Mouse (Mus musculus) C2C12 (cell line): ENCODE results near the gene Pla2g6. TPM values are rescaled to one million over a fixed set of nuclear protein-coding genes. Genes with fewer than 3 reads are reported as not detected.

Experiments used
- H3K27me3 ChIP-seq: one replicate; pipeline ENCODE4 v1.6.1; 2011; ENCODE audit not compliant: control insufficient read depth, insufficient read depth, insufficient read length
- H3K36me3 ChIP-seq: one replicate; pipeline ENCODE4 v1.6.1; 2011; ENCODE audit not compliant: control insufficient read depth, insufficient read depth
- H3K4me3 ChIP-seq: one replicate; pipeline ENCODE4 v1.5.1; 2011; ENCODE audit warnings: mild to moderate bottlenecking, control low read depth; ENCODE audit not compliant: poor library complexity, insufficient read depth, severe bottlenecking
- H3K79me2 ChIP-seq: one replicate; pipeline ENCODE4 v1.6.1; 2011; ENCODE audit not compliant: control insufficient read depth, insufficient read depth
- H3K79me3 ChIP-seq: one replicate; pipeline ENCODE4 v1.6.1; 2011; ENCODE audit warnings: low read depth, control low read depth
- H3ac ChIP-seq: one replicate; pipeline ENCODE3; 2011; ENCODE audit warnings: low read depth; ENCODE audit not compliant: control insufficient read depth, insufficient read length
- CEBPB ChIP-seq: IDR thresholded peaks from one replicate; pipeline ENCODE4 v1.6.1; 2011; ENCODE audit warnings: low read depth, mild to moderate bottlenecking, control low read depth, moderate library complexity
- CTCF ChIP-seq: IDR thresholded peaks from one replicate; pipeline ENCODE4 v1.5.1; 2011; ENCODE audit not compliant: control insufficient read depth, insufficient read depth, insufficient read length
- FOSL1 ChIP-seq: IDR thresholded peaks from one replicate; pipeline ENCODE4 v1.8.0; 2011; ENCODE audit warnings: mild to moderate bottlenecking, low read length; ENCODE audit not compliant: poor library complexity, insufficient read depth, severe bottlenecking
- MAX ChIP-seq: IDR thresholded peaks from one replicate; pipeline ENCODE4 v1.6.1; 2011; ENCODE audit warnings: mild to moderate bottlenecking, control low read depth
- MYOD1 ChIP-seq: IDR thresholded peaks from one replicate; pipeline ENCODE4 v1.6.1; 2011; ENCODE audit warnings: low read depth; ENCODE audit not compliant: control insufficient read depth, insufficient read length
- MYOG ChIP-seq: IDR thresholded peaks from one replicate; pipeline ENCODE4 v1.6.1; 2011; ENCODE audit not compliant: control insufficient read depth, insufficient read length; ENCODE audit errors: extremely low read depth
- USF1 ChIP-seq: IDR thresholded peaks from one replicate; pipeline ENCODE4 v1.6.1; 2011; ENCODE audit warnings: low read depth, mild to moderate bottlenecking, control low read depth, moderate library complexity
- polyA plus RNA-seq: library from polyadenylated mRNA; unstranded; fragments of >200 nt; fragmentation: generic; extraction: Trizol; gene quantifications from one replicate; pipeline ENCODE4 v1.2.1, GENCODE M21; 2012; ENCODE audit warnings: missing spikeins

Gene Pla2g6
- polyA plus RNA-seq, 1 experiment = 17.4 TPM

DNA sequence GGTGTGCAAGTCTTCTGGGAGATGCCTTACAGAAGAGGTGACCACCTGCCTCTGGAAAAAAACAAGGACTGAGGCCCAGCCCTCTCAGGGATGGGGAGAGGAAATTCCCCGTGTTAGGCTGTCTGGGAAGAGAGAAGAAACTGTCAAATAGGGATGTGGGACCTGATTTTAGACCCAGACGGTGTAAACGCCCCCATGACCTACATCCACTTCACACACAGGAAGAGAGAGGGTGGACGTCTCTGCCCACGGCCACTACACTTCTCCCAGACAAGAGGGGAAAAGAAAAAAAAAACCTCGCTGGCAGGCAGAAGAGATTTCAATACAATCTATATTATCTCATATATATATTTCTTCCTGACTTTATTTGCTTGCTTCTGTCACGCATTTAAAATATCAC is 32.2 kb upstream of the Pla2g6 start:
- peaks cover 88% of the 10 kb centered on the region for H3K36me3 ChIP-seq
- H3K4me3 ChIP-seq = no peak overlapping the region
- TF ChIP-seq MYOG (no peak), MYOD1 (no peak), USF1 (no peak), FOSL1 (no peak), CTCF (no peak), MAX (no peak), CEBPB (no peak)
- no peaks in the 10 kb centered on the region for H3K27me3 ChIP-seq
- no peak overlapping the region for H3ac ChIP-seq
- peaks cover 3% of the 10 kb centered on the region for H3K79me3 ChIP-seq
- peaks cover 15% of the 10 kb centered on the region for H3K79me2 ChIP-seq

DNA sequence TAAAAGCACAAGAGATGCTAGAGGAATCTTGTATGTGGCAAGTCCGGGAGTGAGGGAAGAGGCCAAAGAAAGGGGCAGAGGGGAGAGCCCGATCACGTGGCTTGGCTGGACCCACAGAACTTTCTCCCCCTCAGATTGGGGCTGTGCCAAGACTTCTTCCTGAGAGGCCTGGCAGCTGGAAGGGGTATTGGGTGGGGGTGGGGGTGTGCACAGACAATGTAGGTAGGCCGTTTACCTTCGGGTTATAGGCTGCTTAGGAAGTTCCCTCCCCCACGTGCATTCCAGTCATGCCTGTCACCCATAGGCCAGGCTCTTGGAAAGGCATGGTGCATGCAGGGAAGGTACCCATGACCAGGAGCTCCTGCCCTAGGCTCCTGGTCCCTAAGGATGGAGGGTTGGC is 31.8 kb upstream of the Pla2g6 start:
- TF ChIP-seq USF1 (no peak), CEBPB (no peak), CTCF (no peak), MAX (no peak), MYOG (no peak), MYOD1 (no peak), FOSL1 (no peak)
- Histone ChIP-seq H3K79me3 (peaks cover 5% of the 10 kb centered on the region), H3K79me2 (peaks cover 15% of the 10 kb centered on the region), H3K36me3 (peaks cover 83% of the 10 kb centered on the region), H3ac (no peak overlapping the region), H3K27me3 (no peaks in the 10 kb centered on the region), H3K4me3 (no peak overlapping the region)

DNA sequence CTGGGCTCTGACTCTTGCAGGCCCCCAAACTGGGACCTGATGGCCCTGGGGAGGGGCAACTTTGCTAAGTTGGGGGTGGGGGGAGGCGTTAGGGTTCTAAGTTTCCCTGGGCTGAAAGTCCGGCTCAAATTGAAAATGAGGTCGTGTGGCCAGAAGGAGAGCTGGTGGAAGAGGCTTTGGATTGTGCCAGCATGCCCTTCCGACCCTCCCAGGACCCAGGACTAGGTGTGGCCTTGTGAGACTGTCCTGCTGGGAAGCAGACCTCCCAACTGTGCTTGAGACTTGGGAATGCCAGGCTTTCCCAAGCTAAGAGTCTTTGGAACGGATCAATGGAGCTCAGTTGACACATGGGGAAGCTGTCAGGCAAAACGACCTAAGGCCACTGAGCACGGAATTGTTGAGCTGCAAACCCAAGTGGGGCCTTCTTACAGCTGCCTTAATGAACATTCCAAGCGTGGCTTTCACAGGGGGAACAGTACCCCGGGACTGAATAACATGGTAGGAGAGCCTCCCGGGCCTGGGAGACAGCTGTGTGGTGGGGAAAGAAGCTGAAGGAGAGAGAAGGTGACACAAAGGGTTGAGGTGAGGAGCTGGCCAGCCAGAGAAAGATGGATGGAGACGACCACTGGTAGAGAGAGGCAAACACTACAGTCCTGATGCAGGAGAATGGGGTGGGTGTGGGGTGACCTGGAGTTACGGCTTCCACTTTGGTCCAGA is 29.9 kb upstream of the Pla2g6 start:
- Histone ChIP-seq H3K79me2 (peaks cover 30% of the 10 kb centered on the region), H3K4me3 (no peak overlapping the region), H3K36me3 (peaks cover 66% of the 10 kb centered on the region), H3ac (no peak overlapping the region), H3K79me3 (peaks cover 5% of the 10 kb centered on the region), H3K27me3 (no peaks in the 10 kb centered on the region)
- TF ChIP-seq CTCF = no peak
- TF ChIP-seq MYOG = no peak
- TF ChIP-seq MAX = no peak
- no peak for TF ChIP-seq MYOD1
- TF ChIP-seq FOSL1 = no peak
- no peak for TF ChIP-seq CEBPB
- TF ChIP-seq USF1 = no peak

DNA sequence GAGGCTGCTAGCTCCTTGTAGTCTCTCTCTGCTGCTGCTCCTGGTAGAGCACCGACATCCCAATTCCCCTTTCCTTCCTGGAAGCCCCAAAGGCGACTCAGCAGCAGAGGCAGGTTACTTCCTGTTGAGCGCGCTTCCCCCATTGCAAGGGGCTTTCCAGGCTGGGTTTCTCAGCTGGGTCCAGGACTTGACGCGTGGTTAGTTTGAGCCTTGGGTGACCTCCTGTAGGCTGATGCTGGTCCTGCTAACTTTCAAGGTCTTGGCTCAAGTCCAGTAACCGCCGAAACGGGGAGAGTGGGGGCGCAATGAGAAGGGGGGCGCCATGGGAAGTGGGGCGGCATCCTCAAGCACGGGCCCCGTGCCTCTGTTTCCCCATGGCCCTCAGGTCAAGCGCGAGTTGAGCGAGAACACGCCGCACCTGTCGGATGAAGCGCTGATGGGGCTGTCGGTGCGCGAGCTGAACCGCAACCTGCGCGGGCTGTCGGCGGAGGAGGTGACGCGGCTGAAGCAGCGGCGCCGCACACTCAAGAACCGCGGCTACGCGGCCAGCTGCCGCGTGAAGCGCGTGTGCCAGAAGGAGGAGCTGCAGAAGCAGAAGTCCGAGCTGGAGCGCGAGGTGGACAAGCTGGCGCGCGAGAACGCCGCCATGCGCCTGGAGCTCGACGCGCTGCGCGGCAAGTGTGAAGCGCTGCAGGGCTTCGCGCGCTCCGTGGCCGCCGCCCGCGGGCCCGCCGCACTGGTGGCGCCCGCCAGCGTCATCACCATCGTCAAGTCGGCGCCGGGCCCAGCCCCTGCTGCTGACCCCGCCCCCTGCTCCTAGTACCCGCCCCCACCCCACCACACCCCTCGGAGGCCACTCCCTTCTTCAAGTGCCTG is 29.1 kb upstream of the Pla2g6 start:
- Histone ChIP-seq H3K4me3 (no peak overlapping the region), H3K79me2 (peaks cover 39% of the 10 kb centered on the region), H3ac (no peak overlapping the region), H3K79me3 (peaks cover 6% of the 10 kb centered on the region), H3K36me3 (peaks cover 59% of the 10 kb centered on the region), H3K27me3 (no peaks in the 10 kb centered on the region)
- TF ChIP-seq MYOG = no peak
- no peak for TF ChIP-seq MAX
- TF ChIP-seq CTCF = no peak
- TF ChIP-seq FOSL1 = no peak
- no peak for TF ChIP-seq CEBPB
- TF ChIP-seq MYOD1 = no peak
- no peak for TF ChIP-seq USF1

DNA sequence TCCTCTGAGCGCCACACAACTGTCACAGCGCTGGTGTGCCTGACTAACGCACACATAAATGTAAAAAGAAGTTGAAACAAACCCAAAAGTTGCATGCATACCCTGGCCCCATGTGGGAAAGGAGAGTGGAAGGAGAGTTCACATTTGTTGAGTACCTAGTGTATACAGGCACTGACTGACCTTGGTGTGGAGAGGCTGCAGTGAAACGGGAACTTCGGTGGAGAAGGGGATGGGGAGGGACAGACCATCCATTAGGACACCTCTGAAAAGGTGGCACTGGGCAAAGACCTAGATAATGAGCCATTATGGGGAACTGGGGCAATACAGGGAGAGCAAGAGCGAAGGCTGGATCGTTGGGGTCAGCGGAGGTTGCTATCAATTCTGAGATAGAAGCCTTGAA is 28.3 kb upstream of the Pla2g6 start:
- H3K27me3 ChIP-seq = no peaks in the 10 kb centered on the region
- no peak overlapping the region for H3ac ChIP-seq
- H3K79me3 ChIP-seq = peaks cover 6% of the 10 kb centered on the region
- TF ChIP-seq MYOD1 (no peak), FOSL1 (no peak), MAX (no peak), CTCF (no peak), MYOG (no peak), CEBPB (no peak), USF1 (no peak)
- no peak overlapping the region for H3K4me3 ChIP-seq
- H3K36me3 ChIP-seq = peaks cover 52% of the 10 kb centered on the region
- H3K79me2 ChIP-seq = peaks cover 46% of the 10 kb centered on the region
